Mouse (Mus musculus): ENCODE results near the gene Mdm2. TPM values are rescaled to one million over a fixed set of nuclear protein-coding genes. Genes with fewer than 3 reads are reported as not detected.

Mdm2 gene
- total RNA-seq, 2 experiments from 2014 or later = 45.7 to 50.2 TPM

DNA sequence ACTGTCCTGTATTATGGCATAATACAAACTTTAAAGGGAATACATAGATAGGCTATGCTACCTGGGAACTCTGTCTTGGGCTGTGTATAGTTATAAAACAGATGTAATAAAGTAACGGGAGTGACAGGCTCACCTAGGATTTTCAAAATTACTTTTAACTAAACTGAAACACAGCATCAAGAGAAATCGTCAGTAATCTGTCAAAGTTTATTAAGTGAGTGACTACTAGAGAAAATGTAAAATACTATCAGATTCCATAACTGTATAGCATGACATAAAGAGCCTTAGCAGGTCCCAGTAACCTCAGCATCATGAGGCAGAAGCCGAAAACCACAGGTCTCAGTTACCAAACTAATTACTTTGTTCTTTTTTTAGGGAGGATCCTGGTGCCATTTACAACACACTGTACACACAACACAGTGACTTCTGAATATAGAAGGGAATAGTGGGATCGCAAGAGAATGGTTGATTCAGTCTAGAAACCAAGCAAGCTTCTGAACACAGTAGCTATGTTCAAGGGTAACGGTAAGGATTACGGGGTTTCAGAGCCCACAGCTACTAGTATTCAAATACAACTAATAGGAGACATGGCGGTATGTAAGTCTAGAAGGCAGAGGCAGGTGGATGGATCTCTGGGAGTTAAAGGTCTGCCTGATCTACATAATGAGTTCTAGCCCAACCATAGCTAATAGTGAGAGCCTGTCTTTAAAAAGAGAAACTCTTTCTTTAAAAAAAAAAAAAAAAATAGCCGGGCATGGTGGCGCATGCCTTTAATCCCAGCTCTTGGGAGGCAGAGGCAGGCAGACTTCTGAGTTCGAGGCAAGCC lies 12.0 kb downstream of the Mdm2 start:
- no peak for DNase-seq (ENCODE audit: low spot score)

DNA sequence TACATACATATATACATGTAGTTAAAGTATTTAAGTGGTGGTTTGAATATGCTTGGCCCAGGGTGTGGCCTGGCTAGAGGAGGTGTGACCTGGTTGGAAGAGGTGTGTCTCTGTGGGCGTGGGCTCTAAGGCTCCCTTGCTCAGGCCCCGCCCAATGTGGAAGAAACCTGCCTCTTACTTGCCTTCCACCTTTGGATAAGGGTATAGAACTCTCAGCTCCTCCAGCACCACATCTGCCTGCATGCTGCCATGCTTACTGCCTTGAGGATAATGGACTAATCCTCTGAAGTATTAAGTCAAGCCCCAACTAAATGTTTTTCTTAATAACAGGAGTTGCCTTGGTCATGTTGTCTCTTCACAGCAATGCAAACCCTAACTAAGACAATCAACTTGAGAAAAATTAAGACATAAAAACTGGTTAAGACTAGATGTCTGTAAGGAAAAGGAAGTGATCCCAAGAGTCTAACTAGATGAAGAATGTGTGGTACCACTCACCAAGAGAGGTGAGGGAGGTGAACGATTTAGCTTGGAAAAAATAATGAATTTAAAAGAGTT lies 12.9 kb downstream of the Mdm2 start:
- no peak for DNase-seq (ENCODE audit: low spot score)

DNA sequence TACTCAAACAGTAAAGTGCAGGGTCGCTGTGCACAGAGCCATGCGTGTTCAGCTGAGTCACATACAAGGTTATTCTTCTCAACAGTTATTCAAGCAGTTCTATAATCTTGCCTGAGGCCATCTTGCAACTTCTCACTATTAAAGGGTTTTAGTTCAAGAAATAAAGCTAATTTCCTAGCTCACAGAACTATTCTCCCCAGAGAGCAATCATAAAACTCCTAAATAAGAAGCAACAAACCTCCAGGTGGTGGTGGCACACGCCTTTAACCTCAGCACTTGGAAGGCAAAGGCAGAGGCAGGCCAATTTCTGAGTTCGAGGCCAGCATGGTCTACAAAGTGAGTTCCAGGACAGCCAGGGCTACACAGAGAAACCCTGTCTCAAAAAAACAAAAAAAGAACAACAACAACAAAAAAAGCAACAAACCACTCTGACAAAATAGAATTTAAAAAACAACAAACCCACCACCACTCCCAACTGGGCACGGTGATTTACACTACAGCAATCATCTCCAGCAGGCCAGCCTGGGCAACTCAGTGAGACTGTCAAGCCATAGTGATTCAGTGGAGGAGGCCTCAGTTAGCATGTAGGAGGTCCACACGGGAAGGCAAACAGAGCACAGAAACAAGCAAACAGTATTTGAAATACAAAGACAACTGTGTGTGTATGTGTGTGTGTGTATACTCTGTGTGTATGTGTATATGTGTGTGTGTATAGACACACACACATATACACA lies 13.6 kb downstream of the Mdm2 start:
- no peak for DNase-seq (ENCODE audit: low spot score)

DNA sequence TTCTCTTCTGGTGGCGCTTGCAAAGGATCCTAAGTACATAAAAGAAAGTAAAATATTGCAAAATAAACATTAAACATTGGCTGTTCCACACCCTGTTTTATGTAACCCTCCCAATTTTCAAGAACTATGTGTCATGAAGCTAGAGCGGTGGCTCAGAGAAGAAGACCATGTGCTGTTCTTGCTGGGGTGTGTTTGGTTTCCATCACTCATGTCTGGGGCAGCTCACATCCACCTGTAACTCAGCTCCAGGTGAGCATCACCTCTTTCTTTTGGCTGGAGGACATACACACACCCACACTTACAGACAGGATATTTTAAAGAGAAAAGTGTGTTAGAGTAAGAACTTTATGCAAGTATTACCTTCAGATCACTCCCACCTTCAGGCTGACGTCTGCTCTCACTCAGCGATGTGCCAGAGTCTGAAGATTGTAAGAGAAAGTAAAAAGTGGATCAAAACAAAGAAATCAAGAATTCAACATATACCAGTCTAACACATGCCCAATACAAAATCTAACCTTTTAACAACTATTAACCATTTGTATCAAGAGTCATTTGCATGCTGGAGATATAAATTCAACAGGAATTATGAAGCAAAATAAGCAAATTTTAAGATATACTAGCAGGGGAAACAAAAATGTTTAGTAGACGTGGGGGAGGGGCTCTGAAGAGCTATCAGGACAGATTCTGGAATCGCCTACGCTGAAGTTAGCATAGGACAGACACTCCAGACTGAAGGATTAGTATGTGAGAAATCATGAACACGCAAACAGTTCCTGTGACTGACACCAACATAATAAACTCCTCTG lies 14.3 kb downstream of the Mdm2 start:
- DNase-seq (ENCODE audit: low spot score) = no peak

DNA sequence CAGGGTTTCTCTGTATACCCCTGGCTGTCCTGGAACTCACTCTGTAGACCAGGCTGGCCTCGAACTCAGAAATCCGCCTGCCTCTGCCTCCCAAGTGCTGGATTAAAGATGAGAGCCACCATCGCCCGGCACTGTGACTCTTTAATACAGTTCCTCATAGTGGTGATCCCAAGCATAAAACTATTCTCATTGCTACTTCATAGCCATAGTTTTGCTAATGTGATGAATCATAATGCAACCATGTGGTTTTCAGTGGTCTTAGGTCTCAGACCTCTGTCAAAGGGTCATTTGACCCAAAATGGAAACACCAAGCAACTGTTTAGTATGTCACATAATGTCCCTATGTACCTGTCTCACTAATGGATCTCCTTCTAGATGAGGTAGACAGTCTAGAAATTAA lies 15.0 kb downstream of the Mdm2 start:
- no peak for DNase-seq (ENCODE audit: low spot score)

DNA sequence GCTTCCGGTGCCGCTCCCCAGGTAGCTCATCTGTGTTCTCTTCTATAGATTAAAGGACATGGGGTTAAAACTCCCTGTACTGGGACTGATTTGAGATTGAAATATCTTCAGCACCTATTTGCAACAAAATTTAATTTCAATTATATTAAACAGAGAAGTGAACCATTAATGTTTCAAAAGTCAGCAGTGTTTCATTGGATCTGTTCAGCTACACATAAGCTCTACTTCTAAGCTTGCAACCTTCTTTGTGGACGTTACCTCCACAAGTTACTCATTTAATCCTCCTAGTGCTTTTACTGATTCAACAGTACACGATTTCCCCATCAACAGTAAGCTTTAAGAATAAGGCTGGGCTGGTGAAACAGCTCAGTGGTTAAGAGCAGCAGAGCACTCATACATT lies 15.5 kb downstream of the Mdm2 start:
- DNase-seq (ENCODE audit: low spot score) = no peak

DNA sequence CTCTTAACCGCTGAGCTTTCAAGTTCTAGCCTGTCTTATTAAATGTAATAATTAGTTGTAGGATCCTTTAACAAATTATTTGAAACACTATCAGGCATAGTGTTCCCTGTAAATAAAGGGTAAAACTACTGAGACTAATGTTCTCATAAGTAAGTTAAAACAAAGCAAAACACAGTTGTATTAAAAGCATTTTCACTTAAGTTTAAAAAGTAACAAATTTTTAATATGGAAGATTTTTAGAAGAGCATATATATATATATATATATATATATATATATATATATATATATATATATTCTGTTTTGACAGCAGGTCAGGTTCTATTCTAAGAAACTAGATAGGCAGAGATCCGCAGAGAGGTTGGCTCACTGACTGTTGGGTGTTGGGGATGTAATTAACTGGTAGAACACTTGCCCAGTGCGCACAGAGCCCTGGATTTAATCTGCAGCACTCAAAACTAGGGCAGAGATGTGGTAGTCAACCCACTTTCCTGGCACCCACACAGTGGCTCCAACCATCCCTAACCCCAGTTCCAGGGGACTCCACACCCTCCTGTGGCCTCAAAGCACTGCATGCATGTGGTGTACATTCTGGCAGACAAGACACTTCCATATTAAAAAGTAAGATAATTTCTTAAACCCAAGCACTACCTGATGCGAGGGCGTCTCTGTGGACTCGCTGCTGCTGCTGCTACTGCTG lies 16.2 kb downstream of the Mdm2 start:
- DNase-seq (ENCODE audit: low spot score) = no peak

DNA sequence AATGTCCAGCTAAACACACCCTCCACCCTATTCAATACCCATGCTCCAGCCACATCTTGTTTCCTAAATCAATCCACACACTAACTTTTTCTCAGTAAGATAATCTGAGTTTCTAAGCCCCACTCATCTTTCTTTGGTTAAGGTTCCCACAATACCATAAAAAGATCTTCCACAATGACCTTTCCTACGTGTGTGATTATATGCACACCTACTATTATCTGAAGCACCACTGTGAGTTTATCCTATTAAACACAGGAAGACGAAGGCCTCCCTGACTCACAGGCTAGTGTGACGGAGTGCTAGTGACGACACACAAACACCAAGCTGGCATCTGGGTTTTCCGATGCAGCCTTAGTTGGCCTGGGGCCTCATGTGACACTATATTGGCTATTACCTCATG lies 17.6 kb downstream of the Mdm2 start:
- no peak for DNase-seq (ENCODE audit: low spot score)

DNA sequence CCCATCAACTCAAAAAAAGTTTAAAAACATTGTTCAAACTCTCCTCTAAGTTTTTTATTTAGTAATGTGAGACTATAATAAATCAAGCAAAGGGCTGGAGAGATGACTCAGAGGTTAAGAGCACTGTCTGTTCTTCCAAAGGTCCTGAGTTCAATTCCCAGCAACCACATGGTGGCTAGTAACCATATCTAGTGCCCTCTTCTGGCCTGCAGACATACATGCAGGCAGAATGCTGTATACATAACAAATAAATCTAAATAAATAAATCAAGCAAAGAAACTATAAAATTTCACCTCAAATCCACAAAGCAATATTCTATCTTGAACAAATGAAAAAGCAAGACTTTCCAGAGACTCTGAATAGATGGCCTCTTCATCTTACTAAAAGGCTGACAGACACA lies 18.4 kb downstream of the Mdm2 start:
- no peak for DNase-seq (ENCODE audit: low spot score)

DNA sequence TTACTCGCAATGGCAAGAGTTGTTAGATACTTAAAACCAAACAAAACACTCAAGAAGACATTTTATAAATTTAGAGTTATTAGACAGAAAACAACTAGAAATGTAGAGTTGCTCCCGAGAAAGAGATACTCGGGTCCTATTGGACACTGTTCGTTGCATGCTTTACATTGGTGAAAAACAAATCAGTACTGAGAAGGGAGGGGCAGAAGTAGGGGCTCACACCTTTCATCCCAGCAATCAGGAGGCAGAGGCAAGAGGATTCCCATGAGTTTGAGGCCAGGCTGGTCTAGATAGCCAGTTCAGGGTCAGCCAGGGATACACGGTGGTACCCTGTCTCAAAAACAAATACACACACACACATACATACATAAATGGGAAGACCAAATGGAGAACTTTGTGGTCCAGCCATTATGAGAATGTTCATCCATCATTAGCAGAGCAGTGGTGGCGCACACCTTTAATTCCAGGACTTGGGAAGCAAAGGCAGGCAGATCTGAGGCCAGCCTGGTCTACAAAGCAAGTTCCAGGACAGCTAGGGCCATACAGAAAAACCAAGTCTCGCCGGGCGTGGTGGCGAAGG lies 19.1 kb downstream of the Mdm2 start:
- no peak for DNase-seq (ENCODE audit: low spot score)

DNA sequence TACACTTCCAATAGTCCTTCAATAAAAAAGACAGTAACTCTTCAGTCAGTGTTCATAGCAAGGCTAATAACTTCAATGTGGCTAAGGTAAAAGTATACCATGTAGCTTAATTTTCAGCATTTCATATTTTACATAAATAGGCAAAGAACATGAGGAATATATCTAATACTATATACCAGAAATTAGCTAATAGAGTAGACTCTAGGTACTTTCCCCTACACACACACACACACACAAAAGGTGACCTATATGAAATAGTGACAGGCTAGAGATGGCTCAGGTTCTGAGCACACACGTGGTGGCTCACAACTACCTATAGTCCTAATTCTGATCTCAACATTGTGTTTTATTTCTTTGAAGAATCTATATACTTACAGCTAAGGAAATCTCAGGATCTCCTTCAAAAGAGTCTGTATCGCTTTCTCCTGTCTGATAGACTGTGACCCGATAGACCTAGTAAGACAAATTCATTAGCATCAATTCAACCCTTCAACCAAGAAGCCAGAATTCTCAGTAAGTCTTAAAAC lies 19.7 kb downstream of the Mdm2 start:
- no peak for DNase-seq (ENCODE audit: low spot score)

DNA sequence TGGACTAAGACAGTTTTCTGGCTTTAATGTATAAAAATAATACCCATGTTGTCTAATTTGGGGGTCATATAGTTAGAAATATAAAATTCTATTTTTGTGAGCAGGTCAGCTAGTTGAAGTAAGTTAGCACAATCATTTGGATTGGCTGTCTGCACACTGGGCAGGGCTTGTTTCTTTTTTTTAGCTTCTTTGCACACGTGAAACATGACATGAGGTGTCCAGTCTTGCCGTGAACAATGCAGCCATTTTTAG lies 20.5 kb downstream of the Mdm2 start:
- no peak for DNase-seq (ENCODE audit: low spot score)

DNA sequence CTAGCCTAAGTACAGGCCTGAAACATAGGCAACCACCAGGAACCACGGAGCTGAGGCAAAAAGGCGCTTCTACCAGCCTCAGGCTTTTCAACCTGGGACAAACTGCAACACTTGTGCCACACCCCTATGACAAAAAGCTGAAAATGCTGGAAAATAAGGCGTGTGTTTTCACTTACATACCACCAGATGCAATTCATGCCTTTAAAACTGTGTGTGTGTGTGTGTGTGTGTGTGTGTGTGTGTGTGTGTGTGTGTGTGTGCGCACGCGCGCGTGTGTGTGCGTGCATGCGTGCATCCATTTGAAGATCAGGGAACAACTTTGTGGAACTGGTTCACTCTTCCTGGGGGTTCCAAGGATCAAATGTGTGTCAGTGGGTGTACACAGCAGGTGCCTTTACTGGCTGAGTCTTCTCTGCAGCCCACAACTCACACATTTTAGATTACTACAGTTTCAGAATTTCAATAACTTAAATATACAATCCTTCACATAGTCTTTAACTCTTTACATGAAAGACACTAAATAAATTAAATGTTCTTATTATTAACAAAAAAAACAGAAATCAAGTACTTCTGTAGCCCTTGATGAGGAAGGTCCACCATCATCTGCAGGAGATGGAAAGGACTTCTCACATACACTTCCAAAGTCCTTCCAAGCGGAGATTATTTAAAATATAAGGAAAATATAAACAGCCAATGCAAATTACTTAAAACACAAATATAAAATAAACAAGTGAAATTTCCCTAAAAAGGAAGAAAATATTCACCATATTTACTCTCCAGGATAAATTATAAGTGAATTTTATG lies 21.1 kb downstream of the Mdm2 start:
- DNase-seq (ENCODE audit: low spot score) = no peak

DNA sequence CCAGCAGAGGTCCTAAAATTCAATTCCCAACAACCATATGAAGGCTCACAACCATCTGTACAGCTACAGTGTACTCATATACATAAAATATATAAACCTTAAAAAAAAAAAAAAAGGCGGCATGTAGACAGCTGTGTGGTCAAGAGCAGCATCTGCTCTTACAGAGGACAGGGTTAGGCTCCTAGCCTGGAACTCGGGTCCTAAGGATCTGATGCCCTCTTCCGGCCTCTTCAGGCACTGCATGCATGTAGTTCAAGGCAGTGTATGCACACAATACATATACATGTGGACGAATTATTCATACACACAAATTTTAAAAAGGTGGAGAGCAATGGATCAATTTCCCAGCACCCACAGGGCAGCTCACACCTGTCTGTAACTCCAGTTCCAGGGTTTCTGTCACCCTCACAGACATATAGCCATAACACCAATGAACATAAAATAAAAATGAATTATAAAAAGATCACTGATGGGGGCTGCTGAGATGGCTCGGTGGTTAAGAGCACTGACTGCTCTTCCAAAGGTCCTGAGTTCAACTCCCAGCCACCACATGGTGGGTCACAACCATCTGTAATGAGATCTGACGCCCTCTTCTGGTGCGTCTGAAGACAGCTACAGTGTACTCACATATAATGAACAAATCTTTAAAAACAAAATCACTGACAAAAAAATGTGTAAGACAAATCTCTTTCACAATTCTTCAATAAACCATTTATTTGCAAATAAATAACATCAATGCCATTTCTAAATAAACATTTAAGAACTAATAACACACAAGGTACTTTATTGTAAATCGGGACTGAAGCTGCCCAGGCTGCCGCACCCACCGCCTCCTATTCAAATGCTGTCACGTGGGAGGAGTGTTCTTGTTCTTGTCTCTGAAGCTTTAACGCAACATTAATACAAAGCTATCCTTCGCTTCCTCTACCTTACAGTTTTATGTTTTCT lies 22.1 kb downstream of the Mdm2 start:
- no peak for DNase-seq (ENCODE audit: low spot score)

DNA sequence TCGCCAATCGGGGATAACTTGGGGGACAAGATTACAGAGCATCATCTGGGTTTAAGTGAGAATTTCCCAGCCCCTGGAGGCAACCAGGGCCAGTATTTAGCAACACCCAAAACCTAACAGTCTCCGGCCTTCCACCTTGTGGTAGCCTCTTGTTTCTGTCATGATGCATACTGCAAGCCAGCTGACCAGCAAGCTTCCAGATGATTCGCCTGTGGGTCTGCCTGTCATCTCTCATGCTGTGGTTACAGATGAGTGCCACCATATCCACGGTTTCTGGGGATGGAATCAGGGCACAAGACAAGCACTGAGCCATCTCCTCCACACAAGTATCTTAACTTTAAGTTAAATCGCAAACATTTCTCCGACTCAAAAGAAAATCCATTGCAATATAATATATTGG lies 23.0 kb downstream of the Mdm2 start:
- DNase-seq (ENCODE audit: low spot score) = no peak

DNA sequence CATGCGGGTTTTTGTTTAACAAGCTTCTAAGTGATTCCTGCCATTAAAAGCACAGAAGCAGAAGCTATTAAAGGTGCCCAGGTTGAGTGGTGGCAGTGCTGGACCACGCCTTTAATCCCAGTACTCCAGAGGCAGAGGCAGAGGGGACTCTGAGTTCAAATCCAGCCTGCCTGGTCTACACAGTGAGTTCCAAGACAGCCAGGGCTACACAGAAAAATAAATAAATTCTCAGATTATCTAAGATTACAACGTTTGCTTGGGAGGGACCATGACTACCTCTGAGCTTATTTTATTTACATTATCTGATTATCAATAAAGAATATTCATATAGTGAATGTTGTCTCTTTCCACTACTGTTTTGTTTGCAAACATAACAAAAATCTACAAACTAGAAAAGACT lies 23.5 kb downstream of the Mdm2 start:
- no peak for DNase-seq (ENCODE audit: low spot score)

DNA sequence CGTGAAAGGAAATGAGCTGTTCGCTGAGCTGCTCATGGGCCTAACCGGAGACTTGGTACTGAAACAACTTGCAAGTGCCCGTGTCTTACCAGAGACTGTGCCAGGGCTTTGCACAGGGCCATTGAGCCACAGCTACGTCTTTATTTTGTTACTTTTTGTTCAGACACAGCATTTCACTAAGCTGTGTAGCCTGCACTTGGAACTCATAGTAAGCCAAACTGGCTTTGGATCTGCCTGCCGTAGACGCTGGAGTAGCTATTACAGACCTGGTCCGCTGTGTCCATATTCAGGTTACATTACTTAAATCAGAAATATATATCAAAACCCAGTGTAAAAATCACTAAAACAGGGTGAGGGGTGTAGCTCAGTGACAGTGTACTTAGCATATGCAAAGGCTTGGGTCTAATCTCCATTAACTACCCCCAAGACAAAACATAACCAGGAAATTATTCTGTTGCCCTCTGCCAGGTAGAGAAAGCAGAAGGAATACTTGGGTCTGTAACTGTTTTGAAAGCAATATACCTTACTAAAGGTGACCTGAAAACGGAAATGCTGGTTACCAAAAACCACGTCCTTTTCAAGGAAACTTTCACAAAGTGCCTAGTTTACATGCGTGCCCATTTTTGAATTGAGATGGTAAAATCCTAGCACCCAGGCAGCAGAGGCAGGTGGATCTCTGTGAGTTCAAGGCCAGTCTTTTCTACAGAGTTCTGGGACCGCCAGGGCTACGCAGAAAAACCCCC lies 24.5 kb downstream of the Mdm2 start:
- no peak for DNase-seq (ENCODE audit: low spot score)

DNA sequence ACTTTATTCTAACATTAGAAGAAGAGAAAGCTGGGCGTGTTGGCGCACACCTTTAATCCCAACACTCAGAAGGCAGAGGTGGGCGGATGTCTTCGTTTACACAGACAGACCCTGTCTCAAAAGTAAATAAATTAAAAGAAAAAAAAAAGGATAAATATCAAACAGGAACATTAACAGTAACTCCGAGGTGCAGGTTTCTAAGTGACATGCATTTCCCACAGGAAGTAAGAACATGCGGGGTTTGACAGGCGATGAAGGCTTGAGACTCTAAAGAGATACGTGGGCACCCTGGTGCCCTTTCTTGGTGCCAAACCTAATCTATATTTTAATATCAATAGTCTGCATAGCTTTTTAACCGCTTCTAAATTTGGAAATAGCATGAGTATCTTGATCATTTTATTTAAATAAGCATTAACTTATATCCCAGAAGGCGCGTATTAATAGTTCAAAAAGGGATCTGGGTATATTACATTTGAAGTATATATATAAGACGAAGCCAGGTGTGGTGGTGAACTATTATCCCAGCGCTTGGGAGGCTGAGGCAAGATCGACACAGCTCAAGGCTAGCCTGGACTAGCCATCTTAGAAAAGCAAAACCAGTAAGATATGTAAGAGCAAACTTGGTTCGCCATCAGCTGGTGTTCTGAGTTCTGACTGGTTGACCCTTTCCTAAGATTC lies 25.2 kb downstream of the Mdm2 start:
- DNase-seq (ENCODE audit: low spot score) = no peak
